Mouse (Mus musculus) thymus, postnatal 25 days (tissue): ENCODE measurements at regions not wholly inside any gene's neighbourhood (a gene's known extent, or its start where the extent isn't known, plus 50 kb on each side); places are given as distances from the start of the nearest gene placed in this dataset.

ENCODE experiments used
- DNase-seq: peaks from one replicate; pipeline ENCODE4 v3.0.0; 2022

- no peak for DNase-seq
These were observed 165.7 kb downstream of the Lrrc3b start for GRCm38 (mm10) chr14:15273107-15273506.

GRCm38 (mm10) chr14:15272364-15272763 lies 166.4 kb downstream of the Lrrc3b start:
- DNase-seq: no peak

- DNase-seq: peak; percentile 59
These were observed 172.5 kb downstream of the Lrrc3b start for GRCm38 (mm10) chr14:15266287-15266686.

- DNase-seq: no peak
These were observed 175.8 kb downstream of the Lrrc3b start for GRCm38 (mm10) chr14:15262996-15263395.

- DNase-seq: no peak
These were observed 183.1 kb downstream of the Lrrc3b start for GRCm38 (mm10) chr14:15255729-15256128.

GRCm38 (mm10) chr14:15205626-15206025 lies 233.2 kb downstream of the Lrrc3b start:
- no peak for DNase-seq

- no peak for DNase-seq
These were observed 234.5 kb downstream of the Lrrc3b start for GRCm38 (mm10) chr14:15204284-15204683.
